Mouse (Mus musculus) adrenal gland, adult (tissue): ENCODE results near the gene Maea.

Experiments used
- DNase-seq, 2 experiments: peaks; one replicate each; pipeline ENCODE4 v3.0.0; 2022 to 2023; ENCODE audit warnings: low spot score in 1 of 2; ENCODE audit not compliant: inconsistent age in 2 of 2

Maea gene

DNA sequence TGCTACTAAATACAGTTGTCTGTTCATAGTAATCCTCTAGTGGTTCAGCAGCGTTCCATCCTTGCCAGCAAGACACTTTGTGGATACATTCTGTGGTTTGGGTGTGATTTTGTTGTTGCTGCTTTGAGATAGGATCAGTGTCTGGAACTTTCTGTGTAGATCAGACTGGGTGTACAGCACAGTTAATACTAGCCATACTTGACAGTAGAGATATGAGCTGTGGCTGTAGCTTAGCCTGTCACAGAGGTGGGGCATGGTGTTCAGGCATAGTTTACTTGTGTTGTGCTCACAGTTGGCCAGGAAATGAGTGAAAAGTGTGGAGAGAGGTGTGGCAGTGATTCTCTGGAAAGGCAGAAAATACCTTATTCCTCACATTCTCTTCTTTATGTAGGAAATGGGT lies 22.2 kb downstream of the Maea start:
- DNase-seq, result no peak

DNA sequence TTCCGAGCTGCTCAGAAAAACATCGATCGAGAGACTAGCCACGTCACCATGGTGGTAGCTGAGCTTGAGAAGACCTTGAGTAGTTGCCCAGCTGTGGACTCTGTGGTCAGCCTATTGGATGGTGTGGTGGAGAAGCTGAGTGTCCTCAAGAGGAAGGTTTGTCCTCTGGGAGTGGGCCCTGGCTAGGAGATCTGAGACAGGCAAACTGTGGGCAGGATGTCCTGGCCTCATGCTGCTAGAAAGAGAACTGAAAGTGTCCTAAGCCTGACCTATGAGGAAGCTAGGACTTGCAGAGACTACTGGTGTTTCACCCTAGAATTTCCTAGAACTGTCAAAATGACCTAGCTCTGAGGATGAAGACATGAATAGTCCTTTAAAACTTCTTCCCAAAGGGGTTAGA lies 23.2 kb downstream of the Maea start:
- peak; percentile 61 to 81 for DNase-seq

DNA sequence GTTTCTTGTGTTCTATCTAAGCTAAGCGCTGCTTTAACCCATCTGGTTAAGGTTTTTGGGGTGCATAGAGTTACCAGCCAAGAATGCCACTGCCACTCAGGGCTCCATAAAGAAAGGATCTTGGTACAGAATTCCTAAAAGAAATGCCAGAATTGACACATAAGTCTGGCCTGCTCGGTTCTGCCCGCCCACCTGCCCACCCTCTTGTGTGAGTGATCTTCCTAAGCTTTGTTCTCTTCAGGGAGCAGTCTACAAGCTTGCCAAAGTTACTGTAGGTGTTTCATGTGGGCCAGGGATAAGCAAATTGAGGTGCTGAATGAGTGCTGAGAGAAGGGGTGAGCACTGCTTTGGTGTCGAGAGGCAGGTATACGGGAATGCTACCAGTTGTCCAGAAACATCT lies 28.0 kb downstream of the Maea start:
- no peak for DNase-seq

DNA sequence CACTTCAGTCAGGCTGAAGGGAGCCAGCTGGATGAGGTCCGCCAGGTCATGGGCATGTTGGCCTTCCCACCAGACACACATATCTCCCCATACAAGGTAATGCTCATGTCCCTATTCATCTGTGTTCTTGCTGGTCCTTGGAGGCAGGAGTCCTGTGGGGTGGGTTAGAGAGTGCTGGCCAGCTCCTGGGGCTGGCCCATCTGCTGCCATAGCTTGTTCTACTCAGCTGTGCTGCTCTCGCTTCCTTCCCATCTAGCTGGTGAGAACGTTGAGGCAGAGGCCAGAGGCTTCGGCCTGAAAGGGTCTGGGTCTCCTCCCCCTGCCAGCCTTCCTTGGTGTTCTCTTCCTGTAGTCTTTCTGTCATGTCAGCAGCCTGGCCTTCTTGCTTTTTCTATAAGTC lies 33.3 kb downstream of the Maea start:
- no peak for DNase-seq

DNA sequence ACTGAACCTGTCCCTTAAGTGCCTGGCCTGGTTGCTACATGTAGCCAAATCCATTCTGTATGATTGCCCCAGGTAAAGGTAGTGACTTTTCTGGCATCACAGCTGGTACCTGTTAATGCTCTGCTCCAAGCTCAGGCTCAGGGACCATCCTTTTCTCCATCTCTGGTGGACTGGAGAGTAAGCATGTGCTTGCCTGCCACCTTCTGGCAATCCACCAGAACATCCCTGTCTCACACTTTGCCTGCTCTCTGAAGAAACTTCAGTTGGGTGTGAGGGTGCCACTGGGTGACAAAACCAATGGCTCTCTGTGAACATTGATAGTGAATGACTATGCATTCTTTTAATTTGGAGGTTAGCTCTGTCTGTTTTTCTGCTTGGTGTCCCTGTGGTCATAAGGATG lies 35.8 kb downstream of the Maea start:
- peak in 1 of 2 experiments; percentile 37 for DNase-seq

DNA sequence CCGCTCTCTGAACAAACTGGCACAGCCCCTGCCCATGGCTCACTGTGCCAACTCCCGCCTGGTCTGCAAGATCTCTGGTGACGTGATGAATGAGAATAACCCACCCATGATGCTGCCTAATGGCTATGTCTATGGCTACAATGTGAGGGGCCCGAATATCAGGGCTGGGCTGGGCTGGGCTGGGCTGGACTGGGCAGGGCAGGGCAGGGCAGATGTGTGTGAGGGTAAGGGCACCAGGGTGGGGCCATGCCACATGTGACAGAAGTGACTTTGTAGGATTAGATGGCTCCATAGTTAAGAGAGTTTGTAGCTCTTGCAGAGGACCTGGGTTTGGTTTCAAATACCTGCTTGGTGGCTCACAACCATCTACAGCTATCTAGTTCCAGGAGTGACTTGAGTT lies 36.4 kb downstream of the Maea start:
- no peak for DNase-seq

DNA sequence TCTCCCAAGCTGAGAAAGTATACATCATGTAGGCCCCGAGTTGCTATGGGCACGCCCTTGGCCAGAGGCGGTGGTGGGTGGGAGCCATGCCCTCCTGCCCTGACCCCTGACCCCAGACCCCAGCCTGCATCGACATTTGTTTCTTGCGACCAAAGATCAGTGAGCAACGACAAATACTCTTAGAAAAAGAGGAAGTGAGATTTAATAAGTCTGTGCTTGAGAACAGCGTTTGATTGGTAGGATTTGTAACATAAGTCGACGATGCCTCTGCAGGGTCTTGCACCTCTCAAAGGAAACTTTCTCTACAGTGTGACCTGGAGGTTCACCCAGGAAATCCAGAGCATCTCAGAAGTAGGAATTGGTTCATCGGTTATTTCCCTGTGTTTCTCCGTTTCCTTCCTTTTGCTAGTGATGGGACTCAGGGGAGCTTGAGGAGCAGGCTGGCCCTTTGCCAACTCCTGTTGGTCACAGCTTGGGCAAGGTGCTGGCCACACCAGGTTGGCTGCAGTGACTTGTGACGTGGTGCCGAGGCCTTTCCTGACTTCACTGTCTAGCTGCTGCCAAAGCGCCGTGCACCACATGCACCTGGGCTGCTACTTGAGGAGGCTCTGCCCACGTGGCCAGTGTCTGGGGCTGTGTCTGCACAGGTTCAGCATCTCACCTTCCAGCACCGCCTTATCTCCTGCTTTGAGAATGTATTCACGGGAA lies 37.2 kb downstream of the Maea start:
- no peak for DNase-seq

DNA sequence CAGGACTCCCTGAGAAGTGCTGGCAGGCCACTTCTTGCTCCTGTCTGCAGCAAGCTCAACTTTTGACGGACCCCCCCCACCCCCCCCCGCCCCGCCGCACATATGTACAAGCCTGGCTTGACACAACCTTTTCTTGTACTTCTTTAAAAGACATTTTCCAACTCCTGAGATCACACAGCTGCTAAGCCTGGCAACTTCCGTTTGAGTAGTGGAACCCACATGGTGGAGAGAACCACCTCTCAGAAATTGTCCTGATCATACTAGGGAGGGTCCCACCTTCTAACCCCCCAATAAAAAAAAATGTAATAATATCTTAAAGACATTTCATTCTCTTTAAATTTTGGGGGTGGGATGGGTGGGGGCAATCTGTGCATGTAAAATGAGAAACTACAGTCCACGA lies 41.9 kb downstream of the Maea start:
- no peak for DNase-seq

DNA sequence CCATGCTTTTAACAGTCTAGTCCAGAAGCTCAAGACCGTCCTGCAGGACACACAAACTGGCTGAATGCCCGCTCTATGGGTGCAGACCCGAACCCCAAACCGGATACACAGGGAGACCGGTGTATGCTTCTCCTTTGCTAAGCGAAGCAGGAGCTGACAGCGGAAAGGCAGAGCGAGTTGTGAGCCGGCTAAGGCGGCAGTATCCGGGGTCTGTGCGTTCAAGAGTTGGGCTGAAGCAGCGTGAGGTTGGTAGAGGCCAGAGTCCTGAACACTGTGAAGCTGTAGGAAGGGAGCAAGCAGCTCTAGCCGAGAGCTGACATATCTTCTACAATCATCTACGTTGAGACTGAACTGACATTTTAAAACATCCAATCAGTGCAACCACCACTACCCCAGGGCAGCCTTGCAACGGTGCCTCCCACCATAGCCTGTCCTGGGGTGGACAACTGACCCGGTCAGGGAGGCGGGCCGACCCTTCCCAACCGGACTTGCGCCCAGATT lies 42.5 kb downstream of the Maea start:
- peak in 1 of 2 experiments; percentile 58 for DNase-seq

DNA sequence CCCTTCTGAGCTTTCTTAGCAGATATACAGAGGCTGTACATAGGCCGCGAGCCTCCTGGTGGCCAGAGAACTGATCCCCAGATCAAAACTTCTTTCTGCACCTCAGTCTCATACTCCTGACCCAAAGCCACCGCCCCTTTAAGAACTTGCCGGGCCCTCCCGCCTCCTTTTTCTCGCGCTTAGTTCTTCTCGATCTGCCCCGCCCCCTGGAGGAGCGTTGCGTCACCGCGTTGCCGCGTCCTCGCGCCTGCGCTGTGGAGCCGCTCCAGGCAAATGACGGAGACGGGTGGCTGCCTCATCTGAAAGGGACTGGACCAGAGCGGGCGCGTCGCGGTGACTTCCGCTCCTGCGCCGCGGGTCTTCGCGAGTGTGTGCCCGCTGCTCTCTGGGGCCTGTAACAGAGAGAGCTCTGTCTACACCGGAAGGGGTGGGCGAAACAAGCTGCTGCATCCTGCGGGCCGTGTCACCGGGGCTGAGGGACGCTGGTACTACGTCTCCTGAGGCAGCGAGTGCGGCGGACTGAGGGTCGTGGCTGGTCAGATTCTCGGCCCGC lies 43.1 kb downstream of the Maea start, which contains the start of gene Uvssa:
Uvssa (plus strand) TSS at position 248 of the 553 bp plus-strand sequence.
- DNase-seq, result peak; percentile 99

DNA sequence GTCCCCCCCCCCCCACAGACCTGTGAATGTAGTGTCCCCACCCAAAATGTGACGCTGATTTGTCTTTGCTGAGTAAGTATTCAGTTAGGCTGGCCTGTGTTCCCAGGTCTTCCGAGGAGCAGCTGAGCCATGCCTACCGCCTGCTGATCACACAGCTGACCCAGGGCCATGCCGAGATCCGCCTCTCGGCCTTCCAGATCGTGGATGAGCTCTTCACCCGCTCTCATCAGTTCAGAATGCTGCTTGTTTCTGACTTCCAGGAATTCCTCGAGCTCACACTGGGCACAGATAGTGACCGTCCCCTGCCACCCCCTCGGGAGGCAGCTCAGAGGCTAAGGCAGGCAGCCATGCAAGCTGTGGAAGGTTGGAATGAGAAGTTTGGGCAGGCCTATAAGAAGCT lies 52.2 kb downstream of the Maea start:
- DNase-seq, result no peak

DNA sequence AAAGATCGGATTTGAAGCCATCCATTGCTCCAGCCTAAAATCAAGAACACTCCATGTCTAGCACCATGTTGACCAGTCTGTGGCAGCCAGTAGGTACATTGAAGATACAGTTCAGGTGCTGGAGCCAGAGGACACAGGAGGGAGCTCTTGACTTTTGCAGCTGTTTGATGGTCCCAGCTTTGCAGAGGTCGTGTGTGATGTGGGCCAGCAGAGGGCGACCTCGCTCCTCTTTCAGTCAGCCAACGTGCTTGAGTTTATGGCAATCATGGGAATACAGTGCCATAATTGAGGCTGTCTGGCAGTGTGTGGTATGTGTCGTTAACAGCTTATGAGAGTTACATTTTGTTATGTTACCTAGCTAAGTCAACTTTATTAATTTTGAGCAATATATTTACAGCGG lies 58.5 kb downstream of the Maea start:
- peak; percentile 74 to 93 for DNase-seq

DNA sequence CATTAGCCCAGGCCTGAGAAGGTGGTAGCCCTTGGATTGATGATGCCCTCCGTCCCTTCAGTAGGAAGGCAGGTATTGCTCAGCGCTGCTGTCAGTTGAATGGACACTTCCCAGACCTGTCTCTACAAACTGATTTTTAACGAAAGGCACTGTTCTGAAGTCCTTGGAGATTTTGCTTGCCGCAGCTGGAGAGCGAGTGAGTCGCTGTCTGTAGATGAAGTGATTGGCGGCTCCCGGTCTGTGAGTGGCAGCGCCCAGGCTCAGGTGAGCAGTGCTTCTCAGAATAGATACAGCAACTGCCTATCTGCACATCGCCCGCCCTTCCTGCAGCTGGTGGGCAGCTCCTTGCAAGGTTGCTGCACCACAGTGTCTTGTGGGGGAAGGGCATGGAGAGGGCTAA lies 60.4 kb downstream of the Maea start:
- no peak for DNase-seq

DNA sequence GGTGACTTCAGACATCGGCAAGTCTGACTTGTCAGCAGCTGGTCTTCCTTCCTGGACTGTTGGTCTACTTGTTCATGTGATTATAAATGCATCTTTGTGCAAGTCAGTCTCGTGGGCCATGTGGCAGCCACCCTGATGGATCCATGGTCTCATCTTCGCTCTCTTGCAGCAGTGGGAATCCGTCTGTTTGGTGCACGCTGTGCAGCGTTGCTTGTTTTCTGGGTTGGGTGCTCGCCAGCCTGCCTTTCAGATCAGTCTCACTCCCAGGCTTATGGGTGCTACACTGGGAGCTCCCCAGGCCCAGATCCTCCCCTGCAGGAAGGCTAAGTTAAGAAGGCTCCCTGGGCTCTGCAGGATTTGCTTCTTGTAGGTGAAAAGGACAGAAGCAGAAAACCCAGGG lies 61.5 kb downstream of the Maea start:
- no peak for DNase-seq

DNA sequence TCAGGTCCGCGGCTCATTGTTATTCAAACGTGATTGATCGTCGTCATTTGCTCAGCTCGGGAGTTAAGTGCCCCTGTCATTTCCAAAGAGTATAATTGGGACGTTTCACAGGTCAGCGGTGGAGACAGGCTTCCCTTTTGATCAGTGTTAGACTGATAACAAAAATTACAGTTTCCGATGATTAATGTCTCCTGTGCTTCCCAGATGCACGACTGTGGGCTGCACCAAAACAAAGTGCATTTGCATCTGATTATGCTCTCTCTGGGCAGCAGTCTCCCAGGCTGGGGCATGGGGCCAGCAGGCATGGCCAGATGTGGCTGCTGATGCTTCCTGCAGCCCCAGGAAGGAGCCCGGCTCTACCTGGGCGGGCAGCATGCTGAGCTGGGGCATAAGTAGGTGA lies 65.5 kb downstream of the Maea start:
- DNase-seq, result no peak

DNA sequence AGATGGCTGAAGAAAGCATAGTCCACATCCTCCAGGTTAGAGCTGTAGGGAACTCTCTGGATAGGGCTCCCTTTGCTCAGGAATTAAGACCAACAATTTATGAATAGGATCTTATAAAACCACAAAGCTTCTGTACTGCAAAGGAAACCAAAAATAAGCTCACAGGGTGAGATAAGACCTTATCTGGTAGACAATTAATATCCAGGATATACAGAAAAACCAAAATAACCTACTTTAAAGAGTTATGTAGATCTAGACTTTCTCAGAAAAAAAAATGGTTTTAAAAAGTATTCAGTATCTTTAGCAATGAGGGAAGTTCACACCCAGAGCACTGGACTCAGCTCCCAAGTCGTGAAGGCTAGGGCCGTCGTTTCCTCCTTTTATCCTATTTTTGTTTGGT lies 85.0 kb downstream of the Maea start:
- no peak for DNase-seq
